Mouse (Mus musculus): ENCODE data around the gene Cab39.

DNA sequence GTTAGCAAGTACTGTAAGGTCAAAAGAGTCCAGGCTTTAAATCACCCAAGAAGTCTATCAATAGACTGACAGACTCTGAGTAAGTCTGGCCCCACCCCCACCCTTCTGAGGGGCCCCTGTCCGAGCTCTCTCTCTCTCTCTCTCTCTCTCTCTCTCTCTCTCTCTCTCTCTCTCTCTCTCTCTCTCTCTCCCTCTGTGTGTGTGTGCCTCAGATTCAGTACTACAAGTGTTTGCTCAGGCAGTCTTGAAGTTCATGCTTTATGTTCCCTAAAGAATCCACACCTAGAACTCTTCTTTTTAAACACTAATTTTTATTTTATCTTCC, 34.3 kb upstream of the Cab39 start:
- TF ChIP-seq POLR2A (IDR thresholded peaks at IDR 0.05; ENCODE audit: low read depth, low read length) (no peak), CTCF (conservative IDR thresholded peaks at IDR 0.05; ENCODE audit: insufficient read depth, insufficient read length, low read depth, low read length) (no peak)

Measured in kidney, adult 2 months (tissue).